Mouse (Mus musculus) neural tube, embryonic 11.5 days (tissue): Measurements from ENCODE around the gene Snx14. TPM values are rescaled to one million over a fixed set of nuclear protein-coding genes. Genes with fewer than 3 reads are reported as not detected.

Experiments
- ATAC-seq: fragments of 200-750 bp; cut with Nextera tagmentation; 2 replicates; pipeline ENCODE4 v1.8.0; 2017; ENCODE audit warnings: moderate number of reproducible peaks, mild to moderate bottlenecking, moderate TSS enrichment, moderate library complexity; ENCODE audit not compliant: insufficient read depth, low FRiP score, low TSS enrichment
- DNase-seq: peaks from one replicate; pipeline ENCODE4 v3.0.0-alpha.2; 2015; ENCODE audit warnings: low spot score
- H3K27ac ChIP-seq: fragments of 300-500 bp; sonication (generic); 2 replicates; pipeline ENCODE4 v1.5.1; 2014; ENCODE audit warnings: low read depth, mild to moderate bottlenecking, low read length
- H3K27me3 ChIP-seq: fragments of 300-500 bp; sonication (generic); 2 replicates; pipeline ENCODE4 v1.6.1; 2014; ENCODE audit warnings: mild to moderate bottlenecking, low read length, mixed read lengths; ENCODE audit not compliant: control insufficient read depth, insufficient read depth
- H3K36me3 ChIP-seq: fragments of 300-500 bp; sonication (generic); 2 replicates; pipeline ENCODE4 v1.6.1; 2014; ENCODE audit warnings: mild to moderate bottlenecking, low read length, moderate library complexity, mixed read lengths; ENCODE audit not compliant: control insufficient read depth, insufficient read depth
- H3K4me1 ChIP-seq: fragments of 300-500 bp; sonication (generic); 2 replicates; pipeline ENCODE4 v1.6.1; 2014; ENCODE audit warnings: low read length, mixed read lengths; ENCODE audit not compliant: control insufficient read depth, insufficient read depth
- H3K4me2 ChIP-seq: fragments of 300-500 bp; sonication (generic); 2 replicates; pipeline ENCODE4 v1.6.1; 2014; ENCODE audit warnings: low read depth, mild to moderate bottlenecking, moderate library complexity
- H3K4me3 ChIP-seq: fragments of 300-500 bp; sonication (generic); 2 replicates; pipeline ENCODE4 v1.5.1; 2014; ENCODE audit warnings: low read depth, low read length
- H3K9ac ChIP-seq: fragments of 300-500 bp; sonication (generic); 2 replicates; pipeline ENCODE4 v1.6.1; 2014; ENCODE audit warnings: mild to moderate bottlenecking, low read length
- H3K9me3 ChIP-seq: fragments of 300-500 bp; sonication (generic); 2 replicates; pipeline ENCODE4 v1.6.1; 2016; ENCODE audit warnings: low read length; ENCODE audit not compliant: control insufficient read depth
- WGBS: fragments of 180-500 bp; shearing (Covaris S2); extraction: QIAGEN DNeasy Blood & Tissue Kit; methylation state at CpG from one replicate; pipeline ENCODE4 v1.1.7; 2014; 5-methylcytosine and 5-hydroxymethylcytosine counted together
- polyA plus RNA-seq: library from polyadenylated mRNA; unstranded; fragments of >200 nt; fragmentation: Nextera tagmentation; extraction: Ambion mirVana; gene quantifications from 2 replicates; pipeline ENCODE4 v1.2.1, GENCODE M21; 2014

Snx14 gene
- polyA plus RNA-seq, 1 experiment from 2014 or later, result 19.3 TPM

DNA sequence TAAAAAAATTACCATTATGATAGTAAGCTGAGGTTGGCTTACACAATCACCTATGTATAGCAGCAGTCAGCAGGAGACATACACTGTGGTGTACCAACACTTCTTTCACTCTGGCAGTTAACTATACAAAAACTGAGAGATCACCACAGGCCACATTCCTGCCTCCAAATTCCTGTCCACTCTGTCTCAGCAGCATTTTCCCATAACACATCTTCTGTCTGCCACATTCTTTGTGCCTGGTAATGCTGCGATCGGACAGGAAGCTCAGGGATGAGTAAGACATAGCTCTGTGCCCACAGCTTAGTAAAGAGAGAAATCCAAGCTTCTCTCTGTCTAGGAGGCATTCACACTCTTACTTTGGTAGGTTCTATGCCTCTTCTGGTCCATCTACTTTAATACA is 65.8 kb downstream of the Snx14 start:
- Histone ChIP-seq H3K27ac (no peak overlapping the region), H3K4me2 (no peak overlapping the region), H3K9me3 (no peaks in the 10 kb centered on the region), H3K27me3 (no peaks in the 10 kb centered on the region), H3K4me1 (no peaks in the 10 kb centered on the region), H3K4me3 (no peak overlapping the region), H3K9ac (no peak overlapping the region), H3K36me3 (no peaks in the 10 kb centered on the region)
- WGBS, result 83% methylated on average over 2 of the region's 2 CpGs
- ATAC-seq (no peak), DNase-seq (no peak)

DNA sequence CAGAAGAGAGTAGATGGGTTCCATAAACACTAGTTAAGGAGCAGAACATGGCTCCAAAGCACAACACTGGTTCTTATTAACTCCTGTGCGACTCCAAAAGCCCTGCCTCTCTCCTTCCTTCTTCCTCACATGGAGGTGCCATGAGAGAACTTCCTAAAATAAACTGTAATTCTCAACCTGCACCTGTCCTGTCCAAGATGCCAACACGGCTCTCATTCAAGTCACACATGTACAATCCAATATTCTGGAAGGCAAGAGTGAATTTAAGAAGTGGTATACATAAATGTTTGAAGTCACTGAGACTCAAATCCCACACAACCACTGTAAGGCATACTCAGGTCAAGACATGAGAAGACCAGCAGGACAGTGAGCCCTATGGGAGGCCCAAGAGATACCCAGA is 67.6 kb downstream of the Snx14 start:
- Histone ChIP-seq H3K27ac (no peak overlapping the region), H3K9ac (no peak overlapping the region), H3K9me3 (no peaks in the 10 kb centered on the region), H3K36me3 (no peaks in the 10 kb centered on the region), H3K4me3 (no peak overlapping the region), H3K4me1 (no peaks in the 10 kb centered on the region), H3K4me2 (no peak overlapping the region), H3K27me3 (no peaks in the 10 kb centered on the region)
- DNase-seq (no peak), ATAC-seq (no peak)
- WGBS, result 91% methylated on average over 2 of the region's 2 CpGs

DNA sequence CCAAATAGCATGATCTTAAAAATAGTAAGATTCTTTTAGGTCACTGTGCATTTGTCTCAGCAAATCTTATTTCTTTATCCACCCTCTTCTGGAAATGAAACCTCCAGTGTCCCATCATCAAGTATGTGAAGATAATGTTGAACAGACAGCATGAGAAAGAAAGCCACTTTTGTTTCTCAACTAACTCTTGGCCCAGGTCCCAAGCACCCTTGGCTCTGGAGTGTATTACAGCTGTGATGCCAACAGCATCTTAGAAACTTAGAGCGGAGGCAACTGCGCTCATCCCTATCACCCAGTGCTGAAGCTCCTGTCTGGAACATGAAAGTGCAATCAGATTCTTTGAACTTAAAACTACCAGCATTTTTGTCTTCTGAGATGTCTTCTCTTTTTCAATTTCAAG is 69.1 kb downstream of the Snx14 start:
- no peaks in the 10 kb centered on the region for H3K9me3 ChIP-seq
- no peaks in the 10 kb centered on the region for H3K4me1 ChIP-seq
- no peak overlapping the region for H3K27ac ChIP-seq
- H3K27me3 ChIP-seq, result no peaks in the 10 kb centered on the region
- no peak for ATAC-seq
- no peaks in the 10 kb centered on the region for H3K36me3 ChIP-seq
- no peak overlapping the region for H3K4me3 ChIP-seq
- no peak for DNase-seq
- 100% methylated on average over 2 of the region's 2 CpGs for WGBS
- no peak overlapping the region for H3K4me2 ChIP-seq
- no peak overlapping the region for H3K9ac ChIP-seq

GRCm38 (mm10) chr9:88368476-88368875 is 70.3 kb downstream of the Snx14 start:
- no peak for ATAC-seq
- H3K9me3 ChIP-seq, result no peaks in the 10 kb centered on the region
- WGBS, result 92% methylated on average over 5 of the region's 5 CpGs

GRCm38 (mm10) chr9:88367751-88368150 is 71.0 kb downstream of the Snx14 start:
- DNase-seq, result no peak
- WGBS, result 80% methylated on average over 1 of the region's 1 CpGs
- Histone ChIP-seq H3K4me2 (no peak overlapping the region), H3K4me1 (no peaks in the 10 kb centered on the region), H3K36me3 (no peaks in the 10 kb centered on the region), H3K9me3 (no peaks in the 10 kb centered on the region), H3K27me3 (no peaks in the 10 kb centered on the region), H3K4me3 (no peak overlapping the region), H3K9ac (no peak overlapping the region), H3K27ac (no peak overlapping the region)
- ATAC-seq, result no peak

More at GRCm38 (mm10) chr9:88368476-88368875, 70.3 kb downstream of the Snx14 start:
- H3K4me2 ChIP-seq, result no peak overlapping the region
- no peak overlapping the region for H3K4me3 ChIP-seq
- H3K27me3 ChIP-seq, result no peaks in the 10 kb centered on the region
- H3K27ac ChIP-seq, result no peak overlapping the region
- no peaks in the 10 kb centered on the region for H3K4me1 ChIP-seq
- no peaks in the 10 kb centered on the region for H3K36me3 ChIP-seq
- DNase-seq, result no peak
- H3K9ac ChIP-seq, result no peak overlapping the region

- no peak for ATAC-seq
- DNase-seq, result no peak
- no peak overlapping the region for H3K4me2 ChIP-seq
- H3K27me3 ChIP-seq, result no peaks in the 10 kb centered on the region
- no peak overlapping the region for H3K27ac ChIP-seq
- no peaks in the 10 kb centered on the region for H3K9me3 ChIP-seq
- H3K36me3 ChIP-seq, result no peaks in the 10 kb centered on the region
- no peaks in the 10 kb centered on the region for H3K4me1 ChIP-seq
- H3K4me3 ChIP-seq, result no peak overlapping the region
- 78% methylated on average over 5 of the region's 5 CpGs for WGBS
- no peak overlapping the region for H3K9ac ChIP-seq
Observed at GRCm38 (mm10) chr9:88367322-88367721, 71.4 kb downstream of the Snx14 start.

GRCm38 (mm10) chr9:88366819-88367218 is 71.9 kb downstream of the Snx14 start:
- Histone ChIP-seq H3K4me2 (no peak overlapping the region), H3K4me1 (no peaks in the 10 kb centered on the region), H3K9ac (no peak overlapping the region), H3K27ac (no peak overlapping the region), H3K27me3 (no peaks in the 10 kb centered on the region), H3K4me3 (no peak overlapping the region), H3K9me3 (no peaks in the 10 kb centered on the region), H3K36me3 (no peaks in the 10 kb centered on the region)
- ATAC-seq (no peak), DNase-seq (no peak)
- WGBS, result 91% methylated on average over 4 of the region's 4 CpGs

GRCm38 (mm10) chr9:88366308-88366707 is 72.5 kb downstream of the Snx14 start:
- Histone ChIP-seq H3K4me3 (no peak overlapping the region), H3K27me3 (no peaks in the 10 kb centered on the region), H3K27ac (no peak overlapping the region), H3K4me1 (no peaks in the 10 kb centered on the region), H3K4me2 (no peak overlapping the region), H3K9ac (no peak overlapping the region), H3K9me3 (no peaks in the 10 kb centered on the region), H3K36me3 (no peaks in the 10 kb centered on the region)
- DNase-seq, result no peak
- no peak for ATAC-seq
- 89% methylated on average over 4 of the region's 4 CpGs for WGBS

DNA sequence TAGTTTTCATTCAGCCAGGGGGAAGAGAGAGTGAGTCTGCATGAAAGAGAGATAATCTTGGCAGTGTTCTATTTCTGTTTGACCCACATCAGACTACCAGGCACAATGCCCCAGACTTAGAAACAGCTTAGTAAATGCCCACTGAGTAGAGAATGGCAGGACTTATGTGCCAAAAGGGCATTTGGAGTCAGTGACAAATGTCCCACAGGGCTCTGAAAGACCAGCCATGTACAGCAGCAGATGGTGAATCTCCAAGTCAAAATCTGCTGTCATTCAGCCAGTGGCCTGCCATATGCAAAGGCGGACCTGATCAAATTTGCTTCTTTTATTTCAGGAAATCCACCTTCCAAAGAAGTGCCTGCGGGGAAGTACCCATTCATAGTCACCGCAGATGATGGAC is 75.7 kb downstream of the Snx14 start:
- WGBS, result 89% methylated on average over 3 of the region's 3 CpGs
- no peaks in the 10 kb centered on the region for H3K9me3 ChIP-seq
- no peaks in the 10 kb centered on the region for H3K36me3 ChIP-seq
- H3K27me3 ChIP-seq, result no peaks in the 10 kb centered on the region
- ATAC-seq (no peak), DNase-seq (no peak)
- H3K4me2 ChIP-seq, result no peak overlapping the region
- no peak overlapping the region for H3K27ac ChIP-seq
- no peak overlapping the region for H3K4me3 ChIP-seq
- H3K4me1 ChIP-seq, result no peaks in the 10 kb centered on the region
- H3K9ac ChIP-seq, result no peak overlapping the region
